Mouse (Mus musculus): ENCODE results near the gene Svbp. TPM values are rescaled to one million over a fixed set of nuclear protein-coding genes. Genes with fewer than 3 reads are reported as not detected.

The Svbp gene
- total RNA-seq (2021) = 10 to 100 TPM; 19.7 to 22.1 TPM
- long read RNA-seq, experiment 1, transcript Svbp-201 (3 exons, 733 nt) = major isoform, 13 of 13 reads
- long read RNA-seq, experiment 1, partial matches to known transcripts = 0 of 13 reads
- long read RNA-seq, experiment 1, other reads (novel, unspliced or antisense) = 0 of 13 reads
- long read RNA-seq, experiment 2, transcript Svbp-201 (3 exons, 733 nt) = major isoform, 13 of 15 reads
- long read RNA-seq, experiment 2, partial matches to known transcripts = 0 of 15 reads
- long read RNA-seq, experiment 2, other reads (novel, unspliced or antisense) = 1 of 15 reads

GRCm38 (mm10) chr4:119194909-119195581 lies at the start of gene Svbp:
TSS of gene Svbp (plus strand) at chr4:119195306.
- DNase-seq (ENCODE audit: low spot score in 2 of 2) = peak; percentile 82 to 87
- intact Hi-C loops (cut with DNase I) = no loop called here

GRCm38 (mm10) chr4:119146816-119147215 lies 48.3 kb upstream of the Svbp start:
- intact Hi-C loops (cut with DNase I) = no loop called here
- DNase-seq (ENCODE audit: low spot score in 2 of 2) = no peak

DNA sequence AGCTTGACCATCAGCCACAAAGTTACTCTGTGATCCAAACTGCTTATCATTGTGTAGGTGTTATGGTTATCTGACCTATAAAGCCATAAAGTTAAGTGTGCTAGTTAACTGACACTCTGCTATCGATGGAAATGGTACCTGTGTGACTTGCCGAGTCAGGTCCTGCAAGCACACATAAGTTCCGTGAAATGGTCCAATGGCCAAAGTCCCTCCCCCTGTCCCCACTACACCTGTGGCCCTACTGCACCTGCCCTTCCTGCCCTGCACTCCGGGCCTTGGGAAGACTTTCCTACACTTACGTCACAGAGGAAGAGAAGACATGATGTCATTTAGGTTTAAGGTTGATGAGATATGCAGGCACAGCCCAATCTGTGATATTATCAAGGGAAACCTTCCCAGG lies 47.8 kb upstream of the Svbp start:
- intact Hi-C loops (cut with DNase I) = no loop called here

GRCm38 (mm10) chr4:119148741-119149140 lies 46.4 kb upstream of the Svbp start:
- DNase-seq (ENCODE audit: low spot score in 2 of 2) = no peak
- intact Hi-C loops (cut with DNase I) = no loop called here

More for the DNA sequence above, 47.8 kb upstream of the Svbp start:
- DNase-seq (ENCODE audit: low spot score in 2 of 2) = no peak

GRCm38 (mm10) chr4:119157186-119157585 lies 37.9 kb upstream of the Svbp start:
- DNase-seq (ENCODE audit: low spot score in 2 of 2) = peak; percentile 45 to 70
- intact Hi-C loops (cut with DNase I) = no loop called here

- no peak for DNase-seq (ENCODE audit: low spot score in 2 of 2)
- intact Hi-C loops (cut with DNase I) = no loop called here
Measured at GRCm38 (mm10) chr4:119157891-119158290, 37.2 kb upstream of the Svbp start.

DNA sequence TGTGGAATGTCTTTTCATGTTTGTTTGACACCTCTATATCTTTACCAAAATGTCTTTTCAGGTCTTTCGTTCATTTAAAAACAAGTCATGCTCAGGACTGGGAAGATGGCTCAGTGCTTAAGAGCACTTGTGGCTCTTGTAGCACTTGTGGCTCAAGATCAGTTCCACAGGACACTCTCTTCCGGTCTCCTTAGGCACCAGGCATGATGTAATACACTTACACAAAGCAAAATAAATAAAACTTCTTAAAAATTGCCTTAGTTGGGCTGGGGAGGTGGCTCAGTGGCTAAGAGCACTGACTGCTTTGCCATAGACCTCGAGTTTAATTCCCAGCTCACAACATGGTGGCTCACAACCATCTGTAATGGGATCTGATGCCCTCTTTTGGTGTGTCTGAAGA lies 33.7 kb upstream of the Svbp start:
- DNase-seq (ENCODE audit: low spot score in 2 of 2) = no peak
- intact Hi-C loops (cut with DNase I) = no loop called here

DNA sequence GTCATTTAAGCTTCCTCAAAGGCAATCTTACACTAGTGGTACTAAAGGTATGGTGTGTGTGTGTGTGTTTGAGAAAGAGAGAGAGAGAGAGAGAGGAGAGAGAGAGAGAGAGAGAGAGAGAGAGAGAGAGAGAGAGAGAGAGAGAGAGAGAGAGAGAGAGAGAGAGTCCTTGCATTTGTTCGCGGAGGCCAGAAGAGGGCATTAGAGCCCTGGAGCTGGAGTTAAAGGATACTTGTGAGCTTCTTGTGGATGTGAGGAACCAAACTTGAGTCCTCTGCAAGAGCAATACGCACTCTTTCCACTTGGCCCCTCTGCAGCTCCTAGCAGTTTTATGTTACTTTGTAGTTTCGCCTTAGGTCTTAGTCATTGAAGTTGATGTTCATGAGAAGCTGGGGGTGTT lies 32.1 kb upstream of the Svbp start:
- DNase-seq (ENCODE audit: low spot score in 2 of 2) = no peak
- intact Hi-C loops (cut with DNase I) = no loop called here

GRCm38 (mm10) chr4:119165916-119166315 lies 29.2 kb upstream of the Svbp start:
- intact Hi-C loops (cut with DNase I) = loop anchor here (5.0 kb wide), 1 partner anchor 36 kb away; no protein-coding TSS in a partner anchor
- no peak for DNase-seq (ENCODE audit: low spot score in 2 of 2)

- intact Hi-C loops (cut with DNase I) = loop anchor here (1.0 to 5.0 kb wide), 2 partner anchors 35 to 162 kb away; no protein-coding TSS in a partner anchor
- no peak for DNase-seq (ENCODE audit: low spot score in 2 of 2)
Measured at GRCm38 (mm10) chr4:119167068-119167467, 28.0 kb upstream of the Svbp start.

DNA sequence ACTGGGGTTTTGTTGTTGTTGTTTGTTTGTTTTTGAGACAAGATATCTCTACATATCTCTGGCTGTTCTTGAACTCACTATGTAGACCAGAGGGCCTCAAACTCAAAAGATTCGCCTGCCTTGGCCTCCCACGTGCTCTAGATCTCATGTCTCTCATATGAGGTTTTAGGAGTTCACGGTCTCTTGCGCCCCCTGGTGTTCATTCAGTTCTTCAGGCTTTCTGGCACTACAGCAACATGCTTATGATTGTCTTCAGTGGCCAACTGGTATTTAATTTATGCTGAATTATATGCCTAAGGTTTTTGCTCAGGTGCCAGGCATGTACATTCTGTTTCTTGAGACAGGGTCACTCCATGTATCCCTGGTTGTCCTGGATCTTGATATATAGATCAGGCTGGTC lies 27.4 kb upstream of the Svbp start:
- intact Hi-C loops (cut with DNase I) = loop anchor here (1.0 to 5.0 kb wide), 2 partner anchors 35 to 162 kb away; no protein-coding TSS in a partner anchor
- peak; percentile 92 to 93 for DNase-seq (ENCODE audit: low spot score in 2 of 2)

DNA sequence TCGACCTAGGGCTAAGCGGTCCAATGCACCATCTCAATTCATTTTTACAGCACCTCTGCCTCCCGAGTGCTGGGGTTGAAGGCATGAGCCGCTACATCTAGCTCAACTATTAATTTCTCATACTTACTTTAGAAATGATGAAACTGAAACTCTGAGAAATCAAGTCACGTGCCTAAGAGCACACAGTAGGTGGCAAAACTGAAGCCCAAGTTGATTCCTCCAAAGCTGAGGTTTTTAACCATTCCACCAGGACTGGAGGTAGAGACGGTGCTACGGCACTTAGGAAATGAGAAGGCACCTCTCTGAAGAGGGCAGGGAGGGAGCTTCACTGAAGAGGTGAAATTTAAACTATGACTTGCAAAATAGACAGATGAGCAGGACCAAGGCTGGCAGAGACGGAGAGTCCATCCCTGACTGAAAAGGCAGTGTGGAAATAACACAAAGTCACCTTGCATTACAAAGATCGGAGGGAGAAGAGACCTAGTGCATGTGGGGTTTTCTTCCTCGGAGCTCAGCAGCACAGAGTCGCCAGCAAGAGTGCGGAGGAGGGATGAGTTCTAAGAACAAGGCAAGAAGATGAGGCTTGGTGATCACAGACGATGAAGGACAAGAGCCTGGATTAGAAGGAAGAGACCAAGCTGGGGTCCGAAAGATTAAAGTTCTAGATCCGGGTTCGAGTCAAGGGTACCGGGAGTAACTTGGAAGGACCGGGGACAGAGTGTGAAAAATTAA lies 22.0 kb upstream of the Svbp start:
- intact Hi-C loops (cut with DNase I) = no loop called here
- no peak for DNase-seq (ENCODE audit: low spot score in 2 of 2)

DNA sequence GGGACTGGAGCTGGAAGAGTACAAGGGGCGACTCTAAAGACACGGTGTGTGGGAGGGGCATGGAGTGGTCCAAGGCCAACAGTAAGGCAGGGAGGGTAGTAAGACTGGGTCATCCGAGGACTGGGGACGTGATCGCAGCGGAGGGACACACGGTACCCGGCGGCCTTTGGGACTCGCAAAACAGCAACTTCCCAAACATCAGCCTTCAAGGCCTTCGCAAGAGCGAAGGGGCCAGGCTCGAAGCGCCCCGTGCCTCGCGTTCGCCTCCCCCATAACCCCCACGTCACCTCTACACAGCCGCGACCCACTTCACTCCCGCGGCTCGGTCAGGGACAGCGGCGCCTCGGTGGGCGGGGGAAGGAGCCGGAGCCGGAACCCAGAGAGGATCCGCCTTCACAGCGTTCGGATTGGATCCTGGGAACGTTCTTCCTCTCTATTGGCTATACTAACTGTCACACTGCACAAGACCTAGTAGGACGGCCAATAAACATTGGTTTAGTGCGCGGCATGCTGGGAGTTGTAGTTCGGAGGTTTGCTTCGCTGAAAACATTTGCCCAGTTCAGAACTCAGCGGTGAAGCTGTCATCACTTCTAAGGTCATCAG lies 21.2 kb upstream of the Svbp start, which contains the start of gene Zfp691:
TSS of gene Zfp691 (minus strand) at position 345 of the 603 bp plus-strand sequence.
- intact Hi-C loops (cut with DNase I) = no loop called here
- peak; percentile 96 to 99 for DNase-seq (ENCODE audit: low spot score in 2 of 2)

DNA sequence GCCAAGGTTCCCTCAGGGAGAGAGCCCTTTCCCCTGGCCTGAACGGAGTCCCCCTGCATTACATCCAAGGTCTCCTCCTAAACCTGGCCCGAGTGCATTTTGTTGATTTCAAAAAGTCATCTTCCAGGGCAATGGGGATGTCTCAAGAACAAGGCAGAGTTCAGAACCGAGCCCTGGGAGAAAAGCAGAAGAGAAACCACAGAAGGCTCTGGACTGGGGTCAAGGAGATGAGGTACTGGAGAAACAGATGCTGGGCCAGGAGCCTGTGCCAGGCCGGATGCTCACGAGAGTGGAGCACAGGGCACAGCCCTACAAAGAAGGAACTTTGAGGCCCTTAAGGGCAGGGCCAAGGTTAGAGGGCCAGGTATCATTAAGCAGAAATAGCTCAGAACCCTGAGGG lies 17.4 kb upstream of the Svbp start:
- intact Hi-C loops (cut with DNase I) = no loop called here
- peak; percentile 34 to 41 for DNase-seq (ENCODE audit: low spot score in 2 of 2)

GRCm38 (mm10) chr4:119178331-119178730 lies 16.8 kb upstream of the Svbp start:
- intact Hi-C loops (cut with DNase I) = no loop called here
- DNase-seq (ENCODE audit: low spot score in 2 of 2) = no peak

DNA sequence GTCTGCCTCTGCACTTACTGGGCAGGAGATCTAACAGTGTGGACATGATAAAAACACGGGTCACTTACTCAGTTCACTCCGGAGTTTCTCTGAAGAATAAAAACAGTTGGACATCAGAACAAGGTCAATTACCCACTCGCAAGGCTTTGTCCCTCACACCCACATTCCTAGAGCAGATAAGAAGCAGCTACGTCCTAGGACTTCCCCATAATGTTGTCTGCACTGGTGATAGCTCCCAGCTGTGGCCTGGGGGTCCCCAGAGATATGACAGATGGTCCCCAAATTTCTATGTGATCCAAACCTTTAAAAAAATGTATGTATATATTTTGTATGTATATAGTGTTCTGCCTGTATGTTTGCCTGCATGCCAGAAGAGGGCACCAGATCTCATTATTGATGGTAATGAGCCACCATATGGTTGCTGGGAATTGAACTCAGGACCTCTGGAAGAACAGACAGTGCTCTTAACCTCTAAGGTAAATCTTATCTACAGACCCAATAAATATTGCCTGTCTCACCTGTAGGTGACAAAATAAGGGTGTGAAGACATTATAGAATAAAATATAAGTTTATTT lies 14.9 kb upstream of the Svbp start:
- no peak for DNase-seq (ENCODE audit: low spot score in 2 of 2)
- intact Hi-C loops (cut with DNase I) = no loop called here

DNA sequence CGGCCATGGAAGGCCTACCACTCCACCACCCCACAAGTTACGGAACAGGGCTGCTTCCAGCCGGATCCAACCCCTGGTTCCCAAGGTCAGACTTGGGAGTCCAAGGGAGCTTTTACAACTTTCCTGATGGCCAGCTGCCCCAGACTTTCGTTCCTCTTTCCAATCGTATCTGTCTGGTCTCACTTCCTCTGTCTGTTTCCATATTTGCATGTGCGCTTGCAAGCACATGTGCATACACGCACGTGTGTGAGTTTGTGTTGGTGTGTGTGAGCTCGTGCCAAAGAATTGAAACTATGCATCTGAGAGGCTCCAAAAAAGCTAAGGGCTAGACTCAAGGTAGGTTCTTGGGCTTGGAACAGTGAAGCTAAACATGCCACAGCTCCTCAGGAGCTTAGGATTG lies 13.7 kb upstream of the Svbp start:
- peak in 1 of 2 experiments; percentile 35 for DNase-seq (ENCODE audit: low spot score in 2 of 2)
- intact Hi-C loops (cut with DNase I) = no loop called here

- no peak for DNase-seq (ENCODE audit: low spot score in 2 of 2)
- intact Hi-C loops (cut with DNase I) = no loop called here
Measured at GRCm38 (mm10) chr4:119183525-119183924, 11.6 kb upstream of the Svbp start.

GRCm38 (mm10) chr4:119185771-119186170 lies 9.3 kb upstream of the Svbp start:
- intact Hi-C loops (cut with DNase I) = no loop called here
- DNase-seq (ENCODE audit: low spot score in 2 of 2) = no peak

Measured in left cerebral cortex, postnatal 14 days (tissue).